In genomic region chr16:10280286-10280951, GRCm38 (mm10) we compare ENCODE assay signal across 9 mouse cellular contexts. TPM values are rescaled to one million over a fixed set of nuclear protein-coding genes. Genes with fewer than 3 reads are reported as not detected.
DNase-seq lines count a peak whose midpoint lies in the region; ATAC-seq and TF ChIP-seq lines count a peak whose summit lies in the region.
"Had no signal": no experiment of that assay in that cellular context is flagged by ENCODE, and none has a peak within 500 bp of the region (broad histone marks: within the 10 kb centered on the region; RNA-seq: fewer than 3 reads in every experiment).

No protein-coding gene starts in this region.

- peak; percentile 96 for TF ChIP-seq CTCF in heart, postnatal 0 days (IDR thresholded peaks at IDR 0.05; ENCODE audit: low read depth)
- TF ChIP-seq CTCF in lung, postnatal 0 days (IDR thresholded peaks at IDR 0.05): peak; percentile 93
- TF ChIP-seq CTCF in small intestine, adult 2 months (IDR thresholded peaks at IDR 0.05; ENCODE audit: extremely low read depth, insufficient read length, insufficient replicate concordance, low read depth, low read length): peak; percentile 82; the same call in 1 of the 2 replicates

- no peaks in the 10 kb centered on the region for H3K4me1 ChIP-seq in heart, postnatal 0 days (ENCODE audit: control insufficient read depth, insufficient read depth)
- no peaks in the 10 kb centered on the region for H3K4me1 ChIP-seq in lung, postnatal 0 days (ENCODE audit: insufficient read depth, low read depth, low read length)
- peaks cover 2% of the 10 kb centered on the region; the same call in 1 of the 2 replicates for H3K4me1 ChIP-seq in small intestine, adult 2 months (ENCODE audit: control insufficient read depth, insufficient read depth, insufficient read length, low read length)
- H3K4me1 ChIP-seq: lung, embryonic 15.5 days had no signal

- peaks cover 34% of the 10 kb centered on the region for H3K36me3 ChIP-seq in heart, postnatal 0 days (replicated peaks; ENCODE audit: control insufficient read depth, insufficient read depth, low read length)
- peaks cover 12% of the 10 kb centered on the region; the same call in 1 of the 2 replicates for H3K36me3 ChIP-seq in lung, postnatal 0 days (ENCODE audit: insufficient read depth, low read length)
- no peaks in the 10 kb centered on the region for H3K36me3 ChIP-seq in small intestine, adult 2 months (ENCODE audit: control insufficient read depth, insufficient read depth, low read length)

- no peak for TF ChIP-seq EP300 in heart, postnatal 0 days (IDR thresholded peaks at IDR 0.05; ENCODE audit: low read depth)
- TF ChIP-seq EP300 in lung, postnatal 0 days (IDR thresholded peaks at IDR 0.05): 0 out of 2 replicates have a peak, but pooled peaks have one; percentile 15

- no peaks in the 10 kb centered on the region for H3K9me3 ChIP-seq in heart, postnatal 0 days (replicated peaks; ENCODE audit: control insufficient read depth, low read length)
- H3K9me3 ChIP-seq in lung, postnatal 0 days (ENCODE audit: low read length): no peaks in the 10 kb centered on the region
- H3K9me3 ChIP-seq: lung, embryonic 15.5 days had no signal

- no peak for TF ChIP-seq POLR2A in small intestine, adult 2 months (IDR thresholded peaks at IDR 0.05; ENCODE audit: low read depth, low read length)

- H3K4me3 ChIP-seq in heart, postnatal 0 days (ENCODE audit: low read depth, low read length): no peak overlapping the region
- H3K4me3 ChIP-seq in lung, postnatal 0 days (ENCODE audit: low read depth, low read length): no peak overlapping the region
- no peak overlapping the region for H3K4me3 ChIP-seq in small intestine, adult 2 months (ENCODE audit: low read depth, low read length)
- H3K4me3 ChIP-seq: lung, embryonic 15.5 days had no signal

- no peak overlapping the region for H3K4me2 ChIP-seq in heart, postnatal 0 days (ENCODE audit: low read depth, low read length)
- H3K4me2 ChIP-seq in lung, postnatal 0 days (replicated peaks; ENCODE audit: low read depth, low read length): no peak overlapping the region
- H3K4me2 ChIP-seq: lung, embryonic 15.5 days had no signal

- H3K9ac ChIP-seq in heart, postnatal 0 days (replicated peaks; ENCODE audit: low read depth, low read length): no peak overlapping the region
- H3K9ac ChIP-seq in lung, postnatal 0 days (replicated peaks; ENCODE audit: low read depth): no peak overlapping the region
- H3K9ac ChIP-seq: lung, embryonic 15.5 days had no signal

- no peak overlapping the region for H3K27ac ChIP-seq in heart, postnatal 0 days (ENCODE audit: low read depth)
- no peak overlapping the region for H3K27ac ChIP-seq in lung, postnatal 0 days (ENCODE audit: low read length)
- no peak overlapping the region for H3K27ac ChIP-seq in small intestine, adult 2 months (ENCODE audit: insufficient read depth, low read depth, low read length)
- H3K27ac ChIP-seq: lung, embryonic 15.5 days had no signal

- peak; percentile 62 for ATAC-seq in heart, postnatal 0 days (ENCODE audit: insufficient read depth, low read depth)
- ATAC-seq in lung, postnatal 0 days: peak; percentile 56

- DNase-seq in ES-CJ7 (ENCODE audit: low read depth, low spot score): peak; percentile 80
- DNase-seq in adrenal gland, postnatal 14 days: peak; percentile 89
- peak; percentile 63 for DNase-seq in embryo, embryonic 9.5 days (ENCODE audit: extremely low spot score)
- peak; percentile 79 for DNase-seq in heart, postnatal 0 days (ENCODE audit: low spot score)
- DNase-seq in layer of hippocampus, adult 18-20 months (ENCODE audit: low spot score in 2 of 2): peak; percentile 80 to 92
- DNase-seq in lung, postnatal 0 days (ENCODE audit: low spot score): peak; percentile 93
- no peak for DNase-seq in T-cell, adult 2 months (ENCODE audit: low spot score)

- WGBS in heart, postnatal 0 days: 39% methylated on average over 12 of the region's 12 CpGs
- WGBS in lung, postnatal 0 days: 44% methylated on average over 12 of the region's 12 CpGs
- WGBS in small intestine, adult 2 months: 41% methylated on average over 12 of the region's 12 CpGs

- no peaks in the 10 kb centered on the region for H3K27me3 ChIP-seq in heart, postnatal 0 days (ENCODE audit: control insufficient read depth, insufficient read depth, low read length)
- no peaks in the 10 kb centered on the region for H3K27me3 ChIP-seq in lung, postnatal 0 days (replicated peaks; ENCODE audit: insufficient read depth, low read length)
- no peaks in the 10 kb centered on the region for H3K27me3 ChIP-seq in small intestine, adult 2 months (ENCODE audit: control insufficient read depth, insufficient read depth, low read length)
- H3K27me3 ChIP-seq: lung, embryonic 15.5 days had no signal

RNA-seq across cellular contexts. Expression of gene Emp2, which starts 33.3 kb away (rescaled TPM):
- 8.3 and 8.5 TPM in 2 replicates for total RNA-seq in adrenal gland, postnatal 14 days (2021)
- 43.4 and 56.7 TPM in 2 replicates for total RNA-seq in heart, postnatal 0 days (2014; rRNA removed; ENCODE audit: low replicate concordance)
- 25.5 and 25.7 TPM in 2 replicates for polyA plus RNA-seq in heart, postnatal 0 days (2015; fragmentation: Nextera tagmentation; extraction: Ambion mirVana)
- total RNA-seq in layer of hippocampus, adult 18-20 months (2021): 10 to 100 TPM; 14.7 to 15.5 TPM
- polyA plus RNA-seq in lung, postnatal 0 days (2015; fragmentation: Nextera tagmentation; extraction: Ambion mirVana): 584 and 640 TPM in 2 replicates
- polyA plus RNA-seq in small intestine, adult 2 months (2012; rRNA removed): 5.3 and 5.5 TPM in 2 replicates
